Mouse (Mus musculus): ENCODE data around the gene Mgat5b. TPM values are rescaled to one million over a fixed set of nuclear protein-coding genes. Genes with fewer than 3 reads are reported as not detected.

The Mgat5b gene
- polyA plus RNA-seq, 2 experiments: not detected

DNA sequence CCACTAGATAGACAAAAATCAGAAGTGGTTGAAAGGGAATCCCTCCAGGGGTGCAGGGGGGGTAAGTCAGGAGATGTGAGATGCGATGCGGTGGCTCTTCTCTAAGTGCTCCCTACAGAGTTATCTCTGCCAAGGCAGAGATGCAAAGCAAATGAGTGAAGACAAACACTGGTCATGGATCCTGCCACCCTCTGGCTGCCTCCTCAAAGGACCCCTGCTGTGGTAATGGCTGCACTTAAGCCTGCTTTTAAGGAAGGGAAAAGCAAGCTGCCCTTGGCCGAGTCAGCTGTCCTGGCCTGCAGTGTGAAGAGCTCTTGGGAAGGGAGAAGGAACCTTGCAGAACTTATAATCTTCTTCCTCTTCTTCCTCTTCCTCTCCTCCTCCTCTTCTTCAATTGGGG, 78.3 kb downstream of the Mgat5b start:
- H3K4me1 ChIP-seq (replicated peaks; ENCODE audit: control insufficient read depth in 2 of 2, insufficient read depth in 2 of 2, low read length in 1 of 2): no peaks in the 10 kb centered on the region
- WGBS (ENCODE audit: insufficient replicate concordance): 22% methylated on average over 3 of the region's 3 CpGs
- H3K27ac ChIP-seq: no peak overlapping the region
- no peaks in the 10 kb centered on the region for H3K36me3 ChIP-seq (replicated peaks; ENCODE audit: control insufficient read depth, insufficient read depth, low read depth)
- ATAC-seq (ENCODE audit: insufficient read depth): no peak
- H3K4me2 ChIP-seq (ENCODE audit: low read depth): no peak overlapping the region
- H3K27me3 ChIP-seq (ENCODE audit: control insufficient read depth, insufficient read depth, low read length): peaks cover 19% of the 10 kb centered on the region
- no peak for DNase-seq (ENCODE audit: low read depth in 3 of 3, low spot score in 3 of 3)
- no peaks in the 10 kb centered on the region for H3K9me3 ChIP-seq (ENCODE audit: control insufficient read depth, low read length)
- no peak for TF ChIP-seq EP300 (IDR thresholded peaks at IDR 0.05; ENCODE audit: low read depth)
- H3K9ac ChIP-seq (replicated peaks): no peak overlapping the region
- H3K4me3 ChIP-seq (ENCODE audit: insufficient read depth in 1 of 2, low read depth in 2 of 2, low read length in 2 of 2): no peak overlapping the region

DNA sequence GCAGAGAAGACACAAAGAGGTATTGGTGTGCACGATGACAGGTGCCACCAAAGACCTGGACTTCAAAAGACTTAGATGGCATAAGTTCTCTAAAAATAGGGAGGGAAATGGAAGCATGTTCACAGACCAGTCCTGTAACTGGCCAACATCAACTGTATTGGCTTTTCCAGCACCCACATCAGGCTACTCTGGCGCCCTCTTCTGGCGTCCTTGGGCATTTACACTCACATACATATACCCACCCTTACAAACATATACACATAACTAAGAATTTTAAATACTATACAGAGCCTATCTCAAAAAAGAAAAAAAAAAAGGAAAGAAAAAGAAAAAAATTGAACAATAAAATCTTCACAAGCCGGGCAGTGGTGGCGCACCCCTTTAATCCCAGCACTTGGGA, 80.3 kb downstream of the Mgat5b start:
- H3K4me3 ChIP-seq (ENCODE audit: insufficient read depth in 1 of 2, low read depth in 2 of 2, low read length in 2 of 2): no peak overlapping the region
- no peaks in the 10 kb centered on the region for H3K36me3 ChIP-seq (replicated peaks; ENCODE audit: control insufficient read depth, insufficient read depth, low read depth)
- DNase-seq (ENCODE audit: low read depth in 3 of 3, low spot score in 3 of 3) (no peak), ATAC-seq (ENCODE audit: insufficient read depth) (no peak)
- H3K9me3 ChIP-seq (ENCODE audit: control insufficient read depth, low read length): no peaks in the 10 kb centered on the region
- no peaks in the 10 kb centered on the region for H3K4me1 ChIP-seq (replicated peaks; ENCODE audit: control insufficient read depth in 2 of 2, insufficient read depth in 2 of 2, low read length in 1 of 2)
- WGBS (ENCODE audit: insufficient replicate concordance): 76% methylated on average over 5 of the region's 5 CpGs
- H3K9ac ChIP-seq (replicated peaks): no peak overlapping the region
- TF ChIP-seq EP300 (IDR thresholded peaks at IDR 0.05; ENCODE audit: low read depth) (no peak), CTCF (IDR thresholded peaks at IDR 0.05; ENCODE audit: low read depth) (peak; percentile 51)
- no peak overlapping the region for H3K4me2 ChIP-seq (ENCODE audit: low read depth)
- H3K27me3 ChIP-seq (ENCODE audit: control insufficient read depth, insufficient read depth, low read length): peaks cover 9% of the 10 kb centered on the region
- no peak overlapping the region for H3K27ac ChIP-seq

DNA sequence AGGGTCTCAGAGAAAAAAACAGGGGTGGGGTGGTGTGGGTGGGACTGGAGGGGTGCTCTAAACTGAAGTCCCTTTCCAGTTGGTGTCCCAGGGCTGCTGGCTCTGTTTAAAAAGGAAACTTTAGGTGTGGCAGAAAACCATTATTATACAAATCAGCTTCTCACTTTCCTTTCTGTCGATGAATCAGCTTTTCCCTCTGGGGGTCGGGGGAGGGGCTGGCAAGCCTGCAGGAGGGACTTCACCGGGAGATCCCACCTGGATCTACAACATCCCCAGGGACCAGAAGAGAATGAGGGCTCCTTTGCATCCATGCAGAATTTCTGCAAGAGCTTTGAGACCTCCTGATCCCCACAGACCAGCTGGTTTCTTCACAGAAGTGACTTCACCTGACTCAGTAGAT, 81.6 kb downstream of the Mgat5b start:
- Histone ChIP-seq H3K4me3 (ENCODE audit: insufficient read depth in 1 of 2, low read depth in 2 of 2, low read length in 2 of 2) (no peak overlapping the region), H3K36me3 (replicated peaks; ENCODE audit: control insufficient read depth, insufficient read depth, low read depth) (no peaks in the 10 kb centered on the region), H3K4me2 (ENCODE audit: low read depth) (no peak overlapping the region), H3K9me3 (ENCODE audit: control insufficient read depth, low read length) (no peaks in the 10 kb centered on the region), H3K9ac (replicated peaks) (no peak overlapping the region), H3K27ac (no peak overlapping the region), H3K4me1 (replicated peaks; ENCODE audit: control insufficient read depth in 2 of 2, insufficient read depth in 2 of 2, low read length in 1 of 2) (no peaks in the 10 kb centered on the region), H3K27me3 (ENCODE audit: control insufficient read depth, insufficient read depth, low read length) (peaks cover 3% of the 10 kb centered on the region)
- DNase-seq (ENCODE audit: low read depth in 3 of 3, low spot score in 3 of 3) (no peak), ATAC-seq (ENCODE audit: insufficient read depth) (no peak)
- TF ChIP-seq EP300 (IDR thresholded peaks at IDR 0.05; ENCODE audit: low read depth): no peak
- no peak for TF ChIP-seq CTCF (IDR thresholded peaks at IDR 0.05; ENCODE audit: low read depth)
- WGBS (ENCODE audit: insufficient replicate concordance): 7% methylated on average over 3 of the region's 3 CpGs

DNA sequence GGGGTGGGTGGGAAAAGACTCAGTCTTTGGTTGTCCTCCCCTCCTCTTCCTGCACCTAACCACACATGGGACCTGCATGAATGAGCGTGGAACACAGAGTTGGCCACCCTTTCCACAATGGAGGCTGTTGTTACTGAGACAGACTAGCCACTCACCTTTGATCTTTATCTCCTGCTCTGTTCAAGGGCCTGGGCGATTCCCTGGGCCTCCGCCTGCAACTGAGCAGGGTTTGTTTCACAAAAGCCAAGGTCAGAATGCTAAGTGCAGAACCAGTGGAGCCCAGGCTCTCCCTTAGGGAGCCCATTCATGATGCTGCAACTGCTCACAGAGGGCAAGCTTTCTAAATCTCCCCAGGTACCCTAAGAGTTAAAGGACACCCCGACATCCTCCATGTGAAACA, 83.1 kb downstream of the Mgat5b start:
- WGBS (ENCODE audit: insufficient replicate concordance): 30% methylated on average over 4 of the region's 4 CpGs
- no peaks in the 10 kb centered on the region; the same call in 1 of the 2 replicates for H3K27me3 ChIP-seq (ENCODE audit: control insufficient read depth, insufficient read depth, low read length)
- ATAC-seq (ENCODE audit: insufficient read depth): no peak
- no peak overlapping the region for H3K9ac ChIP-seq (replicated peaks)
- H3K4me2 ChIP-seq (ENCODE audit: low read depth): no peak overlapping the region
- DNase-seq (ENCODE audit: low read depth in 3 of 3, low spot score in 3 of 3): no peak
- H3K36me3 ChIP-seq (replicated peaks; ENCODE audit: control insufficient read depth, insufficient read depth, low read depth): no peaks in the 10 kb centered on the region
- H3K4me1 ChIP-seq (replicated peaks; ENCODE audit: control insufficient read depth in 2 of 2, insufficient read depth in 2 of 2, low read length in 1 of 2): no peaks in the 10 kb centered on the region
- TF ChIP-seq CTCF (IDR thresholded peaks at IDR 0.05; ENCODE audit: low read depth) (no peak), EP300 (IDR thresholded peaks at IDR 0.05; ENCODE audit: low read depth) (no peak)
- no peaks in the 10 kb centered on the region for H3K9me3 ChIP-seq (ENCODE audit: control insufficient read depth, low read length)
- H3K4me3 ChIP-seq (ENCODE audit: insufficient read depth in 1 of 2, low read depth in 2 of 2, low read length in 2 of 2): no peak overlapping the region
- no peak overlapping the region for H3K27ac ChIP-seq

GRCm38 (mm10) chr11:117003503-117003902, 84.8 kb downstream of the Mgat5b start:
- no peak overlapping the region for H3K27ac ChIP-seq
- no peaks in the 10 kb centered on the region; the same call in 1 of the 2 replicates for H3K27me3 ChIP-seq (ENCODE audit: control insufficient read depth, insufficient read depth, low read length)
- DNase-seq (ENCODE audit: low read depth in 3 of 3, low spot score in 3 of 3): no peak
- 57% methylated on average over 9 of the region's 9 CpGs for WGBS (ENCODE audit: insufficient replicate concordance)
- no peaks in the 10 kb centered on the region for H3K9me3 ChIP-seq (ENCODE audit: control insufficient read depth, low read length)
- TF ChIP-seq EP300 (IDR thresholded peaks at IDR 0.05; ENCODE audit: low read depth): no peak
- no peak for TF ChIP-seq CTCF (IDR thresholded peaks at IDR 0.05; ENCODE audit: low read depth)
- H3K36me3 ChIP-seq (replicated peaks; ENCODE audit: control insufficient read depth, insufficient read depth, low read depth): no peaks in the 10 kb centered on the region
- H3K4me3 ChIP-seq (ENCODE audit: insufficient read depth in 1 of 2, low read depth in 2 of 2, low read length in 2 of 2): no peak overlapping the region
- no peak overlapping the region for H3K4me2 ChIP-seq (ENCODE audit: low read depth)
- no peak overlapping the region for H3K9ac ChIP-seq (replicated peaks)
- ATAC-seq (ENCODE audit: insufficient read depth): no peak
- no peaks in the 10 kb centered on the region for H3K4me1 ChIP-seq (replicated peaks; ENCODE audit: control insufficient read depth in 2 of 2, insufficient read depth in 2 of 2, low read length in 1 of 2)
